Comparison of ENCODE assay signal across 8 mouse cellular contexts in the genomic region with DNA sequence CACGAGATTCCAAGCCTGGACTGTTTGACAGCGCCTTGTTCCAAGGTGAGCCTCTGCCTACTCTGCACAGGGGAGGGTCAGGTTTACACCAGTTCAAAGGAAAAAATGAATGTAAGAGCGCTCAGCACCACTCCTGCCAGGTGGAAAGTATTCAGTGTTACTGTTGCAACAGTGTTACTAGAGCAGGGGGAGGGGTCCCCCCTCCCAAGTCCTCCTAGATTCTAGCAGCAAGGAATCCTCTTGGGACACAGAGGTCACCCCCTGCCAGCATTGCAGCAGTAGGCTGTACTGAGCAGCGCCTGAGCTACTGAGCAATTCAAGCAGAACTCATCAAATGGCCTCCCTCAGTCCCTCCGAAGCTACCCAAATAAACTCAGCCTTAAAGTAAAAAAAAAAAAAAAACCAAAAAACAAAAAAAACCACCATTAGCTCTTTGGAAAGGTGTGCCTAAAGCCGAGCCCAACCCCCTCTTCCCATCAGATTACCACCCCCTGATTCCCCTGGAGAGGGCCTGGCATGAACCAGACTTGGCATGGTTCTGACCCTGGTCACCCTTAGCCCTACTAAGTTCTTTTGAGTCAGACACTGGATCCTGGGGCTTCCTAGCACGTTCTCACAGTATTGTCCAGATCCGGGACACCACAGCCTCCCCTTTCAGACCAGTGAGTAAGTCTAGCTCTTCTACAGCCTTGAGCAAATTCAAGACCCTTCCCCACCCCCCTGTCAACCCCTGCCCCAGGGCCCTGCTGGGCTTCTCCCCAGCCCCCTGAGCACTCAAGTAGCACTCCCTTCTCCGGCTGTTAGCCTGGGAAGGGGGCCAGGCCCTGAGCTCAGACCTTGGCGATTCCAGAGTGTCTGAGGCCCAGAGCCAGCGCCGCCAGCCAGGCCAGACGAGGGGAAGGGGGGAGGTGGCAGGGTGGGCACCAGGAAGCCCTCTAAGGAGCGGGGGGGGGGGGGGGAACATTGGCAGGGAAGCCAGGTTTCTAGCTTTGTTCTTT. TPM values are rescaled to one million over a fixed set of nuclear protein-coding genes. Genes with fewer than 3 reads are reported as not detected.
A peak's percentile ranks its signal among the peaks of the same experiment; 100 is the strongest.
DNase-seq lines count a peak whose midpoint lies in the region; ATAC-seq lines count a peak whose summit lies in the region.

A gene (plus strand): TSS at position 585 of the 998 bp plus-strand sequence.

- H3K4me3 ChIP-seq in limb, embryonic 15.5 days = peak within 1 kb of the TSS; percentile 81
- H3K4me3 ChIP-seq in neural tube, embryonic 12.5 days = peak within 1 kb of the TSS; percentile 57

- DNase-seq in frontal cortex, adult 2 months (ENCODE audit: extremely low spot score in 1 of 2, low spot score in 1 of 2) = no peak
- no peak for DNase-seq in frontal cortex, postnatal 14 days (ENCODE audit: low spot score in 2 of 2)
- DNase-seq in cerebellum, postnatal 10 days = peak; percentile 96 to 97
- DNase-seq in heart, adult 11 months = peak; percentile 98
- DNase-seq in kidney, adult 11 months = peak; percentile 43

- H3K4me2 ChIP-seq in limb, embryonic 15.5 days = peak within 1 kb of the TSS; percentile 86
- H3K4me2 ChIP-seq in neural tube, embryonic 12.5 days (replicated peaks) = peak within 1 kb of the TSS; percentile 97

- H3K9me3 ChIP-seq in limb, embryonic 15.5 days = no peaks in the 10 kb centered on the region
- no peaks in the 10 kb centered on the region for H3K9me3 ChIP-seq in neural tube, embryonic 12.5 days

- ATAC-seq in limb, embryonic 15.5 days (ENCODE audit: insufficient number of reproducible peaks, low FRiP score, low TSS enrichment, low read depth) = peak; percentile 73
- no peak; the same call in 1 of the 2 replicates for ATAC-seq in neural tube, embryonic 12.5 days (ENCODE audit: low FRiP score, low read depth)
- no peak for ATAC-seq in megakaryocyte progenitor cell, adult 5-6 weeks (replicated peaks; ENCODE audit: poor library complexity)

- peak within 1 kb of the TSS; percentile 89 for H3K9ac ChIP-seq in limb, embryonic 15.5 days
- H3K9ac ChIP-seq in neural tube, embryonic 12.5 days = peak within 1 kb of the TSS; percentile 83

- 0 out of 2 replicates have a peak, but pooled peaks cover 3% of the 10 kb centered on the region for H3K27me3 ChIP-seq in limb, embryonic 15.5 days
- H3K27me3 ChIP-seq in neural tube, embryonic 12.5 days (replicated peaks) = peaks cover 39% of the 10 kb centered on the region

- H3K36me3 ChIP-seq in limb, embryonic 15.5 days = no peaks in the 10 kb centered on the region; the same call in 1 of the 2 replicates
- no peaks in the 10 kb centered on the region for H3K36me3 ChIP-seq in neural tube, embryonic 12.5 days

- H3K27ac ChIP-seq in limb, embryonic 15.5 days = peak within 1 kb of the TSS; percentile 99
- no peak within 1 kb of the TSS for H3K27ac ChIP-seq in neural tube, embryonic 12.5 days

- peaks cover 61% of the 10 kb centered on the region for H3K4me1 ChIP-seq in limb, embryonic 15.5 days
- peaks cover 28% of the 10 kb centered on the region for H3K4me1 ChIP-seq in neural tube, embryonic 12.5 days

- 22% methylated on average over 14 of the region's 14 CpGs for WGBS in limb, embryonic 15.5 days
- WGBS in neural tube, embryonic 12.5 days = 18% methylated on average over 14 of the region's 14 CpGs

RNA-seq across cellular contexts. Expression of the gene that starts here (rescaled TPM):
- polyA plus RNA-seq in frontal cortex, adult 2 months (2012; rRNA removed) = 81.5 and 87.8 TPM in 2 replicates
- 59.4 and 64.3 TPM in 2 replicates for polyA plus RNA-seq in limb, embryonic 15.5 days (2015; fragmentation: Nextera tagmentation; extraction: Ambion mirVana)
- 10.6 and 12.6 TPM in 2 replicates for polyA plus RNA-seq in neural tube, embryonic 12.5 days (2016; fragmentation: Nextera tagmentation; extraction: Ambion mirVana)
- 6.1 and 7.6 TPM in 2 replicates for total RNA-seq in megakaryocyte progenitor cell, adult 5-6 weeks (2015)
- 2.7 and 5.6 TPM in 2 replicates for total RNA-seq in megakaryocyte progenitor cell, adult 5-6 weeks (2017)

Comparison
In these comparisons a context has a peak if more than half of its experiments do, and no peak if none do; other contexts are left out.
1. DNase-seq: peak in cerebellum, postnatal 10 days (2 of 2), heart, adult 11 months (single experiment) and kidney, adult 11 months (single experiment); none in frontal cortex, adult 2 months (0 of 2) and frontal cortex, postnatal 14 days (0 of 2).